Mouse (Mus musculus): ENCODE results near the gene Glrx2. TPM values are rescaled to one million over a fixed set of nuclear protein-coding genes. Genes with fewer than 3 reads are reported as not detected.

Gene Glrx2
- total RNA-seq, 2 experiments from 2014 or later = 73.2 to 79.5 TPM

- DNase-seq = no peak
Observed at GRCm38 (mm10) chr1:143742186-143742585, 26.0 kb downstream of the Glrx2 start.

- DNase-seq = no peak
Observed at GRCm38 (mm10) chr1:143745871-143746270, 29.7 kb downstream of the Glrx2 start.

GRCm38 (mm10) chr1:143762159-143762558 lies 46.0 kb downstream of the Glrx2 start:
- DNase-seq = no peak

GRCm38 (mm10) chr1:143764443-143764842 lies 48.3 kb downstream of the Glrx2 start:
- no peak for DNase-seq

GRCm38 (mm10) chr1:143765801-143766200 lies 49.7 kb downstream of the Glrx2 start:
- no peak for DNase-seq

- no peak for DNase-seq
Observed at GRCm38 (mm10) chr1:143766238-143766637, 50.1 kb downstream of the Glrx2 start.

- no peak for DNase-seq
Observed at GRCm38 (mm10) chr1:143770444-143771109, 54.4 kb downstream of the Glrx2 start.

- no peak for DNase-seq
Observed at GRCm38 (mm10) chr1:143773082-143773481, 56.9 kb downstream of the Glrx2 start.

- DNase-seq = no peak
Observed at GRCm38 (mm10) chr1:143773909-143774308, 57.8 kb downstream of the Glrx2 start.

GRCm38 (mm10) chr1:143776446-143777411 lies 60.6 kb downstream of the Glrx2 start, which contains the start of the genes Trove2 and Uchl5:
Trove2 (minus strand) TSS chr1:143777068.
Uchl5 (plus strand) TSS chr1:143777272.
- DNase-seq = peak; percentile 97

- DNase-seq = no peak
Observed at GRCm38 (mm10) chr1:143777558-143778218, 61.5 kb downstream of the Glrx2 start.

- DNase-seq = no peak
Observed at GRCm38 (mm10) chr1:143788584-143789227, 72.6 kb downstream of the Glrx2 start.

Other genes with a start within 250 kb of the Glrx2 start
- 1 to 10 TPM in 1 of 2 experiments, under 1 TPM in 1; 0.97 to 3.3 TPM for gene B3galt2, start 75.7 kb upstream of the Glrx2 start, total RNA-seq (2021)
- gene Cdc73, start 13.4 kb upstream of the Glrx2 start, total RNA-seq (2021) = 10 to 100 TPM; 36.0 to 36.6 TPM
- gene Trove2, start 60.7 kb downstream of the Glrx2 start, total RNA-seq (2021) = 1 to 10 TPM; 2.5 to 3.1 TPM
- gene Uchl5, start 60.9 kb downstream of the Glrx2 start, total RNA-seq (2021) = 10 to 100 TPM; 23.3 to 23.9 TPM